Mouse (Mus musculus): ENCODE data around the gene Mafk. TPM values are rescaled to one million over a fixed set of nuclear protein-coding genes. Genes with fewer than 3 reads are reported as not detected.

Gene Mafk
- total RNA-seq, 1 experiment from 2014 or later, result 45.8 TPM

DNA sequence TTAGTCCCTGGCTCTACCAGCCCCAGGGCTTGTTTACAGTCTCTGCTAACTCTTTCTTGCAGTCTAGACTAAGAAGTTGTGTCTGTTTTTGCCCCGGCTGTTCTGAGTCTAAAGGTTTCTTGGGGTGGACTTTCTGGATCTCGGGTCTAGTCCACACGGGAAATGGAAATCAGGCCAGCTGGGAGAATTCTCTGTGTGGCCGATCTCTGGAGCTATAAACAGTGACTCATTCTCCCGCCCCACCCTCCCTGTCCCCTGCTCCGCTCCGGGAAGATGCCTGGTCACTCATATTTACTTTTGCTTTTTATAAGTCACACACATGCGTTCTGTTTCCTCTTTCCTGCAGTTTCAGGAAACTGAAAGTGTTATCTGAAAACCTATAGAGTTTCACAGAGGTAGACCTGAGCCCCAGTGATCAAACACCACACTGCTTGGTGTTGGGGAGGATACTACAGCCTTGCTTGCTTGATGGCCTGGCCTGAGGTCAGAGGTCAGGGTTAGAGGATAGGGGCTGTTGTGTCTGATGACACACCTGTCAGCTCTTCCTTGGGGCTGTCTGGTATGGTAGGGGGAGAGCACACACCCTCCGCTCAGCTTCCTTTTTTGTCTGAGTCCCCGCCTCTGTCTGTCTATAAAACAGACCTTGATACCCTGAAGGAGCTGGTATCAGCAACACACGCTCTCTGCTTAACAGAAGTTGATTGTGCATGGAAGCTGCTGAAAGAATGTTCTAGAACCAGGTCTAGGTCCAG, 2.2 kb downstream of the Mafk start:
- ATAC-seq (replicated peaks in 1 of 2; ENCODE audit: insufficient read depth in 1 of 2, low FRiP score in 2 of 2, low TSS enrichment in 1 of 2, low read depth in 1 of 2, poor library complexity in 2 of 2, severe bottlenecking in 2 of 2), result no peak

DNA sequence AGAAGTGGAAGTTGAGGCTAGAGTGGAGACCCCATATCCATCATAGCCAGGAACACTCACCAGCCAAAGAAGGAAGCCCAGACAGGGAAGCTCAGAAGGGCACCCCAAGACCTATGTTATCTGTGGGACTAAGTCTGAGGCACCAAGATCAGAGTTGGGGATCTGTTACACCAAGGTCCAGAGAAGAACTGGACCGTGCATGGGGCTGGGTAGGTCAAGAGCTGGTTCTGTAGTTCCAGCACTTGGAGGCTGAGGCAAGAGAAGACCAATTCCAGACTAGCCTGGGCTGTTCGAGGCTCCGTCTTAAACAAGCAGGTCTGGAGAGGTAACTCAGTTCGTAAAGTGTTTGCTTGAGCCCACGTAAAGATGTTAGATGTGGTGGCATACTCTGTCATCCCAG, 2.8 kb downstream of the Mafk start:
- no peak for ATAC-seq (replicated peaks in 1 of 2; ENCODE audit: insufficient read depth in 1 of 2, low FRiP score in 2 of 2, low TSS enrichment in 1 of 2, low read depth in 1 of 2, poor library complexity in 2 of 2, severe bottlenecking in 2 of 2)

DNA sequence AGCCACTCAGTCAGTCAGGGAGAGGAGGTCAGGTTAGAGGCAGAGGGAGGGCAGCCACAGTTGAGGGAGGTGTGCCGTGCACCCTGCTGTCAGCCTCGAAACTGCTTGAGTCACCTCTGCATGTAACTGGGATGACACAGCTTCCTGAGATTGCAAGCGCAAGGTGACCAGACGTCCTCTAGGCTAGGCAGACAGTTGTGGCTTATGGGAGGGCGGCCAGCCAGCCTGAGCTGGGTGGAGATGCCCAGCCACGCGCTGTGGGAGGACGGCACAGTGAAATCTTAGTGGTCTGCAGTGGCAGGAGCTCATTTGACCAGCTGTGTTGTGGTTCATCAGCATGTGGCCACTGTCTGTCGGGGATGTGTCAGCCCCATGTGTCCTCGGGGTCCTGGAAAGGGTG, 3.6 kb downstream of the Mafk start:
- ATAC-seq (replicated peaks in 1 of 2; ENCODE audit: insufficient read depth in 1 of 2, low FRiP score in 2 of 2, low TSS enrichment in 1 of 2, low read depth in 1 of 2, poor library complexity in 2 of 2, severe bottlenecking in 2 of 2), result peak; percentile 17 to 29

DNA sequence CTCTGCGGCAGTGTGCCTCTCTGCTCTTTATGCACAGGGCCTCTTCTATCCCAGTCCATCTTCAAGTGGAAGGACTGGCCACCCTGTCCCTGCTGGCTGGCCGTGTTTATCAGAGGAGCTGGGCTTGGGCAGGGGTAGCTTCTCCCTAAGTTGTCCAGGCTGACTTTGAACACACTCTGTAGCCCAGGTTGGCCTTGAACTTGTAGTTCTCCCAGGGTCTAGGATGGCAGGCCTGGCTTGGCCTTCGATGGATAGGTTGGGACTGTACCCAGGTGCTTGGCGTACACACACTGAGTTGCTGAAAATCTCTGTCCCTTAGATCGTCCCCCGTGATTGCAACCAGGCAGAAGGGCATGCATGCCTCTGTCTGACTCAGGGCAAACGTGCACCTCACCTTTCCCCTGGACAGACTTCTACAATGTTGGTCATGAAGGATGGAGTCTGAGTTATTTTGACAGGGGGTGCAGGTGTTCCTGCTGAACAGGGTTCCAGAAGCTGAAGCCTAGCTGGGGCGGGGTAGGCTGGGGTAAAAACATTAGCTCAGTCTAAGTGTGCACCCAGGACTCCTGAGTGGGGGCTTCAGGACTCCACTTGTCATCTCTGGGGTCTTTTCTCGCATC, 4.8 kb downstream of the Mafk start:
- ATAC-seq (replicated peaks in 1 of 2; ENCODE audit: insufficient read depth in 1 of 2, low FRiP score in 2 of 2, low TSS enrichment in 1 of 2, low read depth in 1 of 2, poor library complexity in 2 of 2, severe bottlenecking in 2 of 2), result no peak

DNA sequence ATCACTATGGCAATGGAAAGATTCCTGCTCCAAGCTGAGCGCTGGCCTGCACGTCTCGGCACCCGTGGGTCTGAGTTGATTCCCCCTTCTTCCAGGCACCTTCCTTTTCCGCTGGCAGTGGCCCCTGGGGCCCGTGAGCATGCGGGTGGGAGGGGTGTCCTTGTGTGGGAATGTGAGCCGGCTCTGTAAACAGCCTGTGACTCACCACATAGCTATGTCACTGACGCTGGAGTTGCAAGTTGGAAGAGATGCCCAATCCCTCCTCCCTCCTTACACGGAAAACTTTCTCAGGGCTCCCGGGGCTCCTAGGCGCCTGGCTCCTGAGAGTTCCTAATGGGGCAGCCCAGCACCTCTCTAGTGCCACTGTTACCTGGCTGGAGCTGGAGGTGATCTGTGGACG, 5.6 kb downstream of the Mafk start:
- no peak for ATAC-seq (replicated peaks in 1 of 2; ENCODE audit: insufficient read depth in 1 of 2, low FRiP score in 2 of 2, low TSS enrichment in 1 of 2, low read depth in 1 of 2, poor library complexity in 2 of 2, severe bottlenecking in 2 of 2)

DNA sequence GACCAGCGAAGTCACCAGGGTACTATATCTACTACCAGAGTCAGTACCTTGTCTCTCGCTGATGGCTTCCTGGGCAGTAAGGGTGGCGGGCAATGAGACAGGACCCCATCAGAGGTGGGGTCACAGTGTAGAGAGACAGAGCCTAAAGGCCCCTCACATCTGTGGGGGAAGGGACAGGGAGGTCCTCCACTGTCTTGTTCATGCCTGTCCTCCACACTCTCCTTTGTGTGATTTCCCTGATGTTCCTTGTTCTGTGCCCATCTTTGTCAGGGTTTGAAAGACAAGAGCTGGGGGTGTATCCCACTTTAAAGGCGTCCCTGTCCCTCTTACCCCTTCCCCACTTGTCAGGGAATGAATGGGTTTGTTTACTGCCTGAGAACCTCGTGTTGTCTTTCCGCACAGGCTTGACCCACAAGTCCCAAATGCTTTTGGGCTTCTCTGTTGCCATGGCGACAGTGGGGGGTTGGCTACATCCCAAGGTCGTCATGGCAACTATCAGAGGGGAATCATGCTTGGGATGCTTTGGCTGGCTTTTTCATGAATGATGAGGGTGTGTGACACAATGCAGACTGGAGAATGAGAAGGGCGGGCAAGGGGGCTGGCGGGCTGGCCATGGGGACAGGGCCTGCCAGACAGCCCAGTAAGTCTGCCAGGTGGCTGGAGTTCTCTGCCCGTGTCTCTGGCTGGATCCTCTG, 6.3 kb downstream of the Mafk start:
- no peak for ATAC-seq (replicated peaks in 1 of 2; ENCODE audit: insufficient read depth in 1 of 2, low FRiP score in 2 of 2, low TSS enrichment in 1 of 2, low read depth in 1 of 2, poor library complexity in 2 of 2, severe bottlenecking in 2 of 2)

DNA sequence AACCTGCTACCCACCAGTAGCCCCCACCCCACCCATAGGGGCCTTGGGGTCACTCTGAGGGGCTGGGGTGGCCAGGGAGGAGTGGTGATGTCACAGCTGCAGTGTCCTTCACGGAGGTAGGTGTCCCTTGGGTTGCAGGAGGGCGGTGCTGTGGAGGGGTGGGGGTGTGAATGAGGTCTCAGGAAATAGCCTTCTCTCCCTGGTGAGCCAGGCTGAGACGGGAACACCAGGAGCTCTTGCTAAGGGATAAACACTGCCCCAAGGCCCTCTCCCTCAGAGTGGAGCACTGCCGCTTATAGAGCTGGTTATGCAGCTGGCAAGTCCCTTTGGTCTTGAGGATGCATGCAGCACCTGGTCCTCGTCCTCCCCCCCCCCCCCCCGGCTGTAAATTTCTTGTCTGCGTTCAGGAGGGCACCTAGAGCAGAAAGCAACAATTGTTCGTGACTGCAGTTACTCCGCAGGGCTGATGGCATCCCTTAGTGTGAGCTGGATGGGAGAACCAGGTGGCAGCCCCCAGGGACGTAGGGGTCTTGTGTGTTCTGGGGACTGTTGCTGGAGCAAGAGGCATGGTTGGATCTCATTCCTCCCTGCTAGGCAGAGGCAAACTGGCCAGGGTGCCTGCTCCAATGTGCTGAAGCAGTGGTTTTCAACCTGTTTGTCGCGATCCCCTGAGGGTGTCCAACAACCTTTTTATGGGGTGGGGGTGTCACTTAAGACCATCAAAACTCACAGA, 7.0 kb downstream of the Mafk start:
- no peak for ATAC-seq (replicated peaks in 1 of 2; ENCODE audit: insufficient read depth in 1 of 2, low FRiP score in 2 of 2, low TSS enrichment in 1 of 2, low read depth in 1 of 2, poor library complexity in 2 of 2, severe bottlenecking in 2 of 2)

DNA sequence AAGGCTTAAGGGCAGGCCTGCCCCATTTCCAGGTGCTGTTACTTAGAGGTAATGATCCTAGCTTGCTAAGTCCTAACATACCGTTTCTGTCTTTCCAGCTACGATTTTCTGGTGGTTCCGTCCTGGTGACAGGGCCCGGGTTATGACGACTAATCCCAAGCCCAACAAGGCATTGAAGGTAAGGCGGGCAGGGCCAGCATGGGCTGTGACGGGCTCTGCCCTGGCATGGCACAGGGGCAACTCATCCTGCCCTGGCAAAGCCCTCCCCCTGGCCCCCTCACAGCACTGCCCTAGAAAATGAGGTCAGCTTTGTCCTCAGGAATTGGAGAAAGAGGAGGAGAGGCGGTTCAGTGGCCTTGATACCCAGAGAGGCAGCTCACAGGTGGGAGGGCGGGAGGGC, 7.7 kb downstream of the Mafk start:
- ATAC-seq (replicated peaks in 1 of 2; ENCODE audit: insufficient read depth in 1 of 2, low FRiP score in 2 of 2, low TSS enrichment in 1 of 2, low read depth in 1 of 2, poor library complexity in 2 of 2, severe bottlenecking in 2 of 2), result no peak

DNA sequence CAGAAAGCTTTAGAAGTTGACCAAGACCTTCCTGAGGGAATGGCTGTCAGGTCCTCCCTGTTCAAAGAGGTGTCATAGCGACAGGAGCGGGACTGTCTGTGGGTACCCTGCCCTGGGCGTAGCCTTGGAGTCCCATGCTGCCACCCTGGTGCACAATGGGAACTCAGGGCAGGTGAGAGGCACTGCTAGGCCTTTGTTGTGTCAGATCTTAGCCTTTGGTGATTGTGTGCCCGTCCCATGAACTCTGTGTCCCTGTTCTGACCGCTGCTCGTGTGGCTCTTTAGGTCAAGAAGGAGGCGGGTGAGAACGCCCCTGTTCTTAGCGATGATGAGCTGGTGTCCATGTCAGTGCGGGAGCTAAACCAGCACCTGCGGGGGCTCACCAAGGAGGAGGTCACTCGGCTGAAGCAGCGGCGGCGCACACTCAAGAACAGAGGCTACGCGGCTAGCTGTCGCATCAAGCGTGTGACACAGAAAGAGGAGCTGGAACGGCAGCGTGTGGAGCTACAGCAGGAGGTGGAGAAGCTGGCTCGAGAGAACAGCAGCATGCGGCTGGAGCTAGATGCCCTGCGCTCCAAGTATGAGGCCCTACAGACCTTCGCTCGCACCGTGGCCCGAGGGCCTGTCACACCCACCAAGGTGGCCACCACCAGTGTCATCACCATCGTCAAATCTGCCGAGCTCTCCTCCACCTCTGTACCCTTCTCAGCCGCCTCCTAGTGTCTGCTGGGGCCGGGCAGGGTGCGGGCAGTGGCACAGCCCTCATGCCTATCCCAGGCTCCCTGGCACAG, 8.7 kb downstream of the Mafk start:
- ATAC-seq (replicated peaks in 1 of 2; ENCODE audit: insufficient read depth in 1 of 2, low FRiP score in 2 of 2, low TSS enrichment in 1 of 2, low read depth in 1 of 2, poor library complexity in 2 of 2, severe bottlenecking in 2 of 2), result no peak

DNA sequence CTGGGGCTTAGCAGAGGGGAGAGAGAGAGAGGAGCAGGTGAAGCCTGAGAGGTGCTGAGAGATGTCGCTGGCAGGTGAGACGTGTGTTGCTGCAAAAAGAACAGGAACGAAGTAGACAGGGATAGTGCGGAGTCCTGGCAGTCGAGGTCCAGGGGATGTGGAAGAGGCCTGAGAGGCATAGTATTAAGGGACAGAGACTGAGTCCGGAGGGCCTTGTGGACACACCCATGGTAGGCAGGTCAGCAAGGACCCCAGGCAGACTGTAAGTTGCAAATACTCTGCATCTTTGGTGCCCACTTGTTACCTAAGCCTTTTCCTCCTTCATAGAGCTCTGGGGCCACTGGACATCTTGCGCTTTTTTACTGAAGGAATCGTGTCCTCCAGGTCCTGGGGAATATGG, 9.9 kb downstream of the Mafk start:
- no peak for ATAC-seq (replicated peaks in 1 of 2; ENCODE audit: insufficient read depth in 1 of 2, low FRiP score in 2 of 2, low TSS enrichment in 1 of 2, low read depth in 1 of 2, poor library complexity in 2 of 2, severe bottlenecking in 2 of 2)

DNA sequence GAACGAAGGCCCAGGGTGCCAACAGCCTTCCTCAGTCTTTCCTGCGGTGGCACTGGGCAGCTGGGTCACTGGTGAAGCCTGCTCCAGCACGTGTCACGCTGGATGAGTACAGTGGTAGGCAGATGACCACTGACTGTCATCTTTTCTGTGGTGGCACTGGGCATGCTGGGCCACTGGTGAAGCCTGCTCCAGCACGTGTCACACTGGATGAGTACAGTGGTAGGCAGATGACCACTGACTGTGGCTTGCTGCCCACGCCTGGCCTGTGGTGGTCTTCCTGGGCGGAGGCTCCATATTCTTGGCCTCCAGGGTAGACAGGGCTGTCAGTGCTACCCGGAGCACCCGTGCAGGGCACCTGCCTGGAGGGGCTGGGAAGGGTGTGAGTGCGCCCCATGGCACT, 10.6 kb downstream of the Mafk start:
- no peak for ATAC-seq (replicated peaks in 1 of 2; ENCODE audit: insufficient read depth in 1 of 2, low FRiP score in 2 of 2, low TSS enrichment in 1 of 2, low read depth in 1 of 2, poor library complexity in 2 of 2, severe bottlenecking in 2 of 2)

DNA sequence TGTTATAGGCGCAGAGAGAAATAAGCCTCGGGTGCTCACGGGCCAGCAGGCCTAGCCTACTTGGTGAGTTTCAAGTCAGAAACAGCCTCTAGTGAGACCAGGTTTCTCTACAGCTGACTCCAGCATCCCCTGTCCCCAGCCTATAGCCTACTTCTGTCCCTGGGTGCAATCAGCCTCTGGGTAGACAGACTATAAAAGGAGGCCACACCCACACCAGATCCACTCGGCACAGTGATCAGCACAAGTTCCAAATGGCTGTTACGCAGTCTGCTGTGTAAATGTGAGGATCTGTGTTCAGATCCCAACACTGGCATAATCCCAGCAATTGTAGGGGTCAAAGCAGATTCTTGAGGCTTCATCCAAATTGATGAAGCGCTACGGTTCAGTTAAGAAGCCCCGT, 11.9 kb downstream of the Mafk start:
- no peak for ATAC-seq (replicated peaks in 1 of 2; ENCODE audit: insufficient read depth in 1 of 2, low FRiP score in 2 of 2, low TSS enrichment in 1 of 2, low read depth in 1 of 2, poor library complexity in 2 of 2, severe bottlenecking in 2 of 2)

DNA sequence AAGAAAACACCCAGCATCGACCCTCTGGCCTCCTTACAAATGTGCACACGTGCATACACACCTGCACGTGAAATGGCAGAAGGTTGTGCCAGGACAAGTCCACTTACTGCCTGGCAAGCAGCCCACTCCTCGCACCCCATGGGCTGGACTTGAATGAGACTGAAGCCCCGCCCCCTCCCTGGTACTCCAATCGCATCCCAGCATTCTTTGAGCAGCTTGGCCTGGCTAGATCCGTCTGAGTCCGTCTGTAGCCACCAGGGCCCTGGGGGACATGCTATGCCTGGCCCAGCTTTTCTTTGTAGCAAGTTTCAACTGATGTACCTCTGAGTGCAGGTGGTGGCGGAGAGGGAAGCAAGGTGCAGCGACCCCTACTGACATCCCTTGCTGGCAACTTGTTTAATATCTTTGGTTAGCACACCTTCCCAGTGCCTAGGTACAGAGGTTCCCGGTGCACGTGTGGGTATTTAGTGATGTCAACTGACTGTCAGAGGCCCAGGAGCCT, 12.3 kb downstream of the Mafk start:
- peak; percentile 24 to 45 for ATAC-seq (replicated peaks in 1 of 2; ENCODE audit: insufficient read depth in 1 of 2, low FRiP score in 2 of 2, low TSS enrichment in 1 of 2, low read depth in 1 of 2, poor library complexity in 2 of 2, severe bottlenecking in 2 of 2)

DNA sequence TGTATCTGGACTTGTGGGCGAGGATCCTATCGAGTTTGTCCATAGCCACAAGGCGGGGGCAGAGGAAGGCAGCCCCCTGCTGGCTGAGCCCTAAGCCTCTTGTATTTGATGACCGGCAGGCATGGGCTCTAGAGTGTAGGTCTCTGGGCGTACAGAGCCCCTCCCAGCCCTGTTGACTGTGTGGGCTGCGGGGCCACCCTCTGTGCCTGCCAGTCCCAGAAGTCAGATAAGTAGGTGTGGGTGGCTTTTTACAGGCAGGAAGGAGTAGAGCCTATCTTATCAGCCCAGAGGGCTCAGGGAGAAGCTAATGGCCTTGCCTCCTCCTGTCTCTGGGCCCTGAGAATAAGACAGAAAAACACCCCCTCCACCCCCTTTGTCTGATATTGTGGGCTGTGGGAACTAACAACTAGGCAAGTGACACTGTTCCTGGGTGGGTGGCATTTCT, 12.8 kb downstream of the Mafk start:
- peak; percentile 50 to 63 for ATAC-seq (replicated peaks in 1 of 2; ENCODE audit: insufficient read depth in 1 of 2, low FRiP score in 2 of 2, low TSS enrichment in 1 of 2, low read depth in 1 of 2, poor library complexity in 2 of 2, severe bottlenecking in 2 of 2)

DNA sequence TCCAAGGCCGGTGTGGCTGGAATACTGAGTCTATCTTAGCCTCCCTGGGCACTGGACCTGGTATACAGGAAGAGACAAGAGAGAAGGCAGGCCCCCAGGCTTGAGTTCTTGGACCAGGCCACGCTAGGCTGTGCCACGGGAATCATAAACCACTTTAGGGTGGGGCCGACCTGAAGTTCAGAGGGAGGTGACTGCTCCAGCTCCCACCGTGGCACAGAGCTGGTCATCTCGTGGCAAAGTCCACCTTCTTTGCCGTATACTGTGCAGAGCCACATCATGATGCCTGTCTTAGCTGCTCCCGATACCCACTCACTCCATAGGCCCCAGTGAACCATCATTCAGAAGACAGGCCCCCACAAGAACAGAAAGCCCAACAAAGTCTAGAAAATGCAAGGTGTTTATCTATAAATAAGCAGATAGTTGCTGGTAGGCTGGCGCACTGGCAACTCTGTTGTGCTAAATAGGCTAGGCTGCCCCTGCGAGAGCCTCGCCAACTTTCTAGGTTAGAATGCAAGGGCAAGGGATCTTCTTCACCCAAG, 13.3 kb downstream of the Mafk start:
- peak in 1 of 2 experiments; percentile 2; a peak in 1 of 4 replicates for ATAC-seq (replicated peaks in 1 of 2; ENCODE audit: insufficient read depth in 1 of 2, low FRiP score in 2 of 2, low TSS enrichment in 1 of 2, low read depth in 1 of 2, poor library complexity in 2 of 2, severe bottlenecking in 2 of 2)

DNA sequence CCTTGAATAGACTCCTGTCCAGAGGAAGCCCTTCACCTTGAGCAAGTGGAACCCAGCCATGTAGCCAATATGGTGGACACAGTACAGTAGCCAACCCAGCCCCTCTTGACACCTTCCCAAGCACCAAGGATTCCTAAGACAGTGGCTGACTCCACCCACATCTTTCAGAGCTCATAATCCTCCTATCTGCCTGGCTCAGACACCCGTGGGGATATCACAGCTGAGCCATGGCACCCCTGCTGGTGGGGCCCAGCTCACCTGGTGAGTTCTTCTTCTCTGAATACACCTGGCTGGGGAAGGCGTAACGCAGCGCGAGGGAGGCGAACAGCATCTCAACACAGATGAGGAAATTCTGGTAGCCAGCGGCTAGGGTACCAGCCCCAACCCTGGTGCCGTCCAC, 14.6 kb downstream of the Mafk start:
- no peak for ATAC-seq (replicated peaks in 1 of 2; ENCODE audit: insufficient read depth in 1 of 2, low FRiP score in 2 of 2, low TSS enrichment in 1 of 2, low read depth in 1 of 2, poor library complexity in 2 of 2, severe bottlenecking in 2 of 2)

DNA sequence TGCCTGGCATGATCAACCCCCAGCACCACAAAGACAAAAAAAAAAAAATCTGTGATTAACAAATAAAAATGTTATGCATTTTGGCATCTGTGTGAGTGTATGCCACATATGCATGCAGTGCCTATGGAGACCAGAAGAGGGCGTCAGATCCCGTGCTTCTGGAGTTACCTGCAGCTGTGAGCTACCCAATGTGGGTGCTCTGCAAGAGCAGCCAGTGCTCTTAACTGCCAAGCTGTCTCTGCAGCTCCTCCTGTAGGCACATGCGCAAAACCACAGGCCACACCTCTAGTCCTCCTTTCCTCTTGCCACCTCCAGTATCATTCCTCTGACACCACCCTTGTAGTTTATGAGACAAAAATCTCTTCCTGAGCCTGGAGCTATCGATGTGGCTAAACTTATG, 18.1 kb downstream of the Mafk start:
- no peak for ATAC-seq (replicated peaks in 1 of 2; ENCODE audit: insufficient read depth in 1 of 2, low FRiP score in 2 of 2, low TSS enrichment in 1 of 2, low read depth in 1 of 2, poor library complexity in 2 of 2, severe bottlenecking in 2 of 2)

Data from hematopoietic stem cell, adult 5-6 weeks (primary cell).